Mouse (Mus musculus): Measurements from ENCODE around the gene Kctd13.
A peak's percentile ranks its signal among the peaks of the same experiment; 100 is the strongest.

DNA sequence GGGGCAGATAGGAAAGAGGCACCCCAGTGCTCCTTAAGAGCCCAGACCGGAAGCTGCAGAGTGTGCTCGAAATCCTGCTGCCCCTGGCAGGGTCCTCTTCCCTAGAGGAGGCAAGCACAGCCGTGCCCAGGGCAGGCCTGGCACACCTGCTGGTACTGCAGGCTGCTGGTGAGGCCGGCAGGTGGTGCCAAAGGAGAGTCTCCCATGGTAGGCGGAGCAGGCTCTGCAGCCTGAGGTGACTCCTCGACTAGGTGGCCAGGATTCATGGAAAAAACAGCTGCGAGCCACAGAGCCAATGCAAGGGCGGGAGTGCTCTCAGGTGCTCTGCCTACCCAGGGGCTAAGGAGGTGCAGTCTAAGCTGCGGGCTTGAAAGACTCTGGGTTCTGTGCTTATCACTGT, 57.6 kb downstream of the Kctd13 start:
- TF ChIP-seq POLR2A (IDR thresholded peaks at IDR 0.05; ENCODE audit: borderline replicate concordance, control insufficient read depth, low read depth, low read length) (no peak), CTCF (IDR thresholded peaks at IDR 0.05; ENCODE audit: control insufficient read depth, insufficient read depth, low read length) (peak; percentile 41; the same call in 1 of the 2 replicates)

Measured in bone marrow, adult 2 months (tissue).